Mouse (Mus musculus) spleen, adult 2 months (tissue): Measurements from ENCODE around the gene Ccdc120. TPM values are rescaled to one million over a fixed set of nuclear protein-coding genes. Genes with fewer than 3 reads are reported as not detected.

Experiments
- DNase-seq, 2 experiments: peaks; one replicate each; pipeline versions ENCODE4 v3.0.0 to v3.0.0-alpha.2; 2012 to 2021; ENCODE audit warnings: low spot score in 2 of 2, low read depth in 1 of 2
- H3K27ac ChIP-seq: fragments of 200-500 bp; 2 replicates; pipeline ENCODE4 v1.5.1; 2012; ENCODE audit warnings: low read length, inconsistent platforms; ENCODE audit not compliant: insufficient read depth
- H3K27me3 ChIP-seq: fragments of 200-500 bp; 2 replicates; pipeline ENCODE4 v1.6.1; 2012; ENCODE audit warnings: mild to moderate bottlenecking, moderate library complexity, low read length, inconsistent platforms; ENCODE audit not compliant: control insufficient read depth, insufficient read depth
- H3K36me3 ChIP-seq: fragments of 200-500 bp; 2 replicates; pipeline ENCODE4 v1.6.1; 2012; ENCODE audit warnings: mild to moderate bottlenecking, low read length, inconsistent platforms; ENCODE audit not compliant: control insufficient read depth, insufficient read depth
- H3K4me1 ChIP-seq: fragments of 200-500 bp; 2 replicates; pipeline ENCODE4 v1.6.1; 2011; ENCODE audit warnings: inconsistent platforms; ENCODE audit not compliant: control insufficient read depth, insufficient read depth, insufficient read length
- H3K4me3 ChIP-seq: fragments of 200-500 bp; 2 replicates; pipeline ENCODE4 v1.5.1; 2011; ENCODE audit warnings: mild to moderate bottlenecking, inconsistent platforms; ENCODE audit not compliant: insufficient read depth, insufficient read length; ENCODE audit errors: extremely low read depth
- CTCF ChIP-seq: fragments of 200-500 bp; IDR thresholded peaks from 2 replicates; pipeline ENCODE4 v1.5.1; 2011; ENCODE audit warnings: mild to moderate bottlenecking, inconsistent platforms; ENCODE audit not compliant: insufficient read depth, insufficient read length, insufficient replicate concordance; ENCODE audit errors: extremely low read depth
- POLR2A ChIP-seq: fragments of 200-500 bp; IDR thresholded peaks from 2 replicates; pipeline ENCODE4 v1.6.1; 2011; ENCODE audit warnings: low read depth, low read length, inconsistent platforms
- WGBS: fragments of 180-500 bp; shearing (Covaris S2); methylation state at CpG from one replicate; pipeline ENCODE4 v1.1.7; 2018; 5-methylcytosine and 5-hydroxymethylcytosine counted together
- polyA plus RNA-seq: library from polyadenylated mRNA; depleted of rRNA; stranded (reverse); fragments of >200 nt; gene quantifications from 2 replicates; pipeline ENCODE4 v1.2.3, GENCODE M21; 2012; rRNA removed

Gene Ccdc120
- polyA plus RNA-seq, 1 experiment = 1.6 TPM

DNA sequence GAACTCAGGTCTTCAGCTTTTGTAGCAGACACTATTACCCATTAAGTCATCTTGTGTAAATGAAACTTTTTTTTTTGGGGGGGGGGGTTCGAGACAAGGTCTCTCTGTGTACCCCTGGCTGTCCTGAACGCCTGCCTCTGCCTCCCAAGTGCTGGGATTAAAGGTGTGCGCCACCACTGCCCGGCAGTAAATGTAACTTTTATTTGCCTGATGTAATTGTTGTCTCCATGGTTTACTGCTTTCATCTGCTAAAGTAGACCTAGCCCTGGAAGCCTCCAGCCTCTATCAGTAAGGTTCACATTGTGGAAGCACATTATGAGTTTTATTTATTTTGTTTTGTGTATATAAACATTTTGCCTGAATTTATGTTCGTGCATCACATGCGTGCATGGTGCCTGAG is 54.2 kb downstream of the Ccdc120 start:
- no peak for DNase-seq
- H3K27me3 ChIP-seq = no peaks in the 10 kb centered on the region
- H3K4me1 ChIP-seq = no peaks in the 10 kb centered on the region
- H3K27ac ChIP-seq = no peak overlapping the region
- no peak overlapping the region for H3K4me3 ChIP-seq
- WGBS = 52% methylated on average over 6 of the region's 6 CpGs
- TF ChIP-seq POLR2A (no peak), CTCF (no peak)
- H3K36me3 ChIP-seq = peaks cover 2% of the 10 kb centered on the region; the same call in 1 of the 2 replicates

DNA sequence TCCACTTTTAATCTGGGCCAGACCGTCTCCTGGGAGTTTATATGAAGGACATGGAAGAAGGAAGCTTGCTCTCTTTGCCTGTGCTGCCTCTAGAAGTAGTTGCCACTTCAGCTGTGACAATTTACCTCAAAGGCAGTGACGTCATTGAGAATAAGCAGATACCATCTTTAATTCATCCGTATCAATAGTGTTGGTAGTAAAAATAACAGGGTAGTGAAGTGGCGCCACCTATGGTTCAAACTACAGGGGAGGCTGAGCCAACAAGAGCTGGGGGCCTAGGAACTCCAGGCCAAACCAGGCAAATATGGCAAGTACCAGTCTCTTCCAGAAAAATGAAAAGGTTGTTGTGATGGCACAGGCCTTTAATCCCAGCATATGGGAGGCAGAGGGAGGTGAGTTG is 57.8 kb downstream of the Ccdc120 start:
- WGBS = 37% methylated on average over 4 of the region's 4 CpGs
- TF ChIP-seq CTCF (no peak; the same call in 1 of the 2 replicates), POLR2A (no peak)
- no peaks in the 10 kb centered on the region for H3K27me3 ChIP-seq
- H3K4me3 ChIP-seq = no peak overlapping the region; the same call in 1 of the 2 replicates
- no peak overlapping the region for H3K27ac ChIP-seq
- H3K4me1 ChIP-seq = no peaks in the 10 kb centered on the region
- H3K36me3 ChIP-seq = no peaks in the 10 kb centered on the region
- DNase-seq = peak; percentile 36 to 54

DNA sequence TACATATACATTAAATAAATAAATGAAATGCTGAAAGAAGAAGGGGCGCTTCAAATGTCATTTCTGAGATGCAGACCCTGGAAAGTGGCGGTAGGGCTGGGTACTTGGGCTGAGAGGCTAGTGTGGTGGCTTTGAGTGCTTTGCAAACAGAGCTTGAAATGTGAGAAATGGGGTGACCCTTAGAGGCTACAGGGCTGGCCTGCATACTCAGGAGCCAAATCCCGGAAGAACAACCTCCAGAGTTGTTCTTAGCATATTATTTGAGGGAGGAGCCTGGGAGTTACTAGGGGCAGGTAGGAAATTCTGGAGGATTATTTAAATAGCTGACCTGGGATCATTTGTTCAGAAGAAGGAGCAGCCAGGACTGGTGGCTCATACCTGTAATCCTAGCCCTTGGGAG is 60.2 kb downstream of the Ccdc120 start:
- Histone ChIP-seq H3K36me3 (no peaks in the 10 kb centered on the region), H3K4me1 (no peaks in the 10 kb centered on the region), H3K27ac (no peak overlapping the region), H3K4me3 (no peak overlapping the region), H3K27me3 (no peaks in the 10 kb centered on the region)
- 74% methylated on average over 3 of the region's 3 CpGs for WGBS
- TF ChIP-seq POLR2A = no peak
- TF ChIP-seq CTCF = no peak
- no peak for DNase-seq

DNA sequence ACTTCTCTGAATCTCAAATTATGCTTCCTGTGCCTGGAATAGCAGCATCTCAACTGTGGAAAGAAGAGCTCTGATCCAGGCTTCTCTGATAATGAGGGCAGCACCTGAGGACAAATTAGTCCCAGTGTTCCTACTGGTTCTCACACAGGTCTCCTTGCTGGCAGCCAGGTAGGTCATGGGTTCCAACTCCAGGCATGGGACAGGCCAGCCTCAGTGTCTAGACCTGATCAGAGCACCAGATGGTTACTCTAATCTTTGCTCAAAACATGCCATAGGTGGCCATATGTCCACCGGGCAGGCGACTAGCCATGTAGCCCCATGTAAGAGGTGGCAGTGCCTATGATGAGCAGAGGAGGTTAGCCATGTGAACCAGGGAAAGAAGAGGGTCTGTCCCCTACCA is 62.4 kb downstream of the Ccdc120 start:
- no peak overlapping the region for H3K27ac ChIP-seq
- no peak for TF ChIP-seq CTCF
- TF ChIP-seq POLR2A = no peak
- no peak for DNase-seq
- H3K4me1 ChIP-seq = no peaks in the 10 kb centered on the region
- H3K36me3 ChIP-seq = no peaks in the 10 kb centered on the region
- H3K4me3 ChIP-seq = no peak overlapping the region
- WGBS = 90% methylated on average over 2 of the region's 2 CpGs
- H3K27me3 ChIP-seq = no peaks in the 10 kb centered on the region

Other genes with a start within 250 kb of the Ccdc120 start
- 5.7 and 10.5 TPM in 2 replicates for gene Foxp3, start 177.3 kb downstream of the Ccdc120 start, polyA plus RNA-seq
- gene Ppp1r3f, start 176.6 kb downstream of the Ccdc120 start, polyA plus RNA-seq = 4.0 and 6.8 TPM in 2 replicates
- 15.1 and 19.9 TPM in 2 replicates for gene Ccdc22, start 145.4 kb downstream of the Ccdc120 start, polyA plus RNA-seq
- gene Cacna1f, start 143.8 kb downstream of the Ccdc120 start, polyA plus RNA-seq = 0.07 and 0.09 TPM in 2 replicates
- gene Syp, start 112.4 kb downstream of the Ccdc120 start, polyA plus RNA-seq = 2.4 and 3.2 TPM in 2 replicates
- 27.1 and 30.6 TPM in 2 replicates for gene Prickle3, start 93.6 kb downstream of the Ccdc120 start, polyA plus RNA-seq
- gene Plp2, start 79.5 kb downstream of the Ccdc120 start, polyA plus RNA-seq = 88.2 and 90.0 TPM in 2 replicates
- 0.29 and 0.52 TPM in 2 replicates for gene Magix, start 69.7 kb downstream of the Ccdc120 start, polyA plus RNA-seq
- 6.1 and 6.2 TPM in 2 replicates for gene Gpkow, start 53.8 kb downstream of the Ccdc120 start, polyA plus RNA-seq
- gene Wdr45, start 36.6 kb downstream of the Ccdc120 start, polyA plus RNA-seq = 38.4 and 41.7 TPM in 2 replicates
- 0.13 and 0.75 TPM in 2 replicates for gene Gm45208, start 28.7 kb downstream of the Ccdc120 start, polyA plus RNA-seq
- 26.0 and 33.7 TPM in 2 replicates for gene Praf2, start 22.5 kb downstream of the Ccdc120 start, polyA plus RNA-seq
- 23.3 and 24.6 TPM in 2 replicates for gene Tfe3, start 11.7 kb upstream of the Ccdc120 start, polyA plus RNA-seq
- 53.3 and 53.9 TPM in 2 replicates for gene Gripap1, start 38.9 kb upstream of the Ccdc120 start, polyA plus RNA-seq
- 1.4 and 1.6 TPM in 2 replicates for gene Kcnd1, start 71.4 kb upstream of the Ccdc120 start, polyA plus RNA-seq
- gene Otud5, start 90.5 kb upstream of the Ccdc120 start, polyA plus RNA-seq = 54.8 and 61.6 TPM in 2 replicates
- gene Pim2, start 127.4 kb upstream of the Ccdc120 start, polyA plus RNA-seq = 40.1 and 75.0 TPM in 2 replicates
- 34.7 and 49.5 TPM in 2 replicates for gene Slc35a2, start 133.1 kb upstream of the Ccdc120 start, polyA plus RNA-seq
- 79.1 and 83.1 TPM in 2 replicates for gene Pqbp1, start 148.4 kb upstream of the Ccdc120 start, polyA plus RNA-seq
- gene Timm17b, start 148.5 kb upstream of the Ccdc120 start, polyA plus RNA-seq = 36.2 and 39.2 TPM in 2 replicates
- not detected in 2 replicates for gene Gm10491, start 156.9 kb upstream of the Ccdc120 start, polyA plus RNA-seq
- gene Gm10490, start 158.6 kb upstream of the Ccdc120 start, polyA plus RNA-seq = not detected in 2 replicates
- 0.15 and 0.16 TPM in 2 replicates for gene Pcsk1n, start 168.9 kb upstream of the Ccdc120 start, polyA plus RNA-seq
- gene Eras, start 177.7 kb upstream of the Ccdc120 start, polyA plus RNA-seq = not detected in 2 replicates
- gene Hdac6, start 197.0 kb upstream of the Ccdc120 start, polyA plus RNA-seq = 16.9 and 17.2 TPM in 2 replicates
- gene Gata1, start 227.2 kb upstream of the Ccdc120 start, polyA plus RNA-seq = 25.7 and 32.0 TPM in 2 replicates